Mouse (Mus musculus) c-Kit-positive CD71-positive TER-119-positive erythroid progenitor cells, embryonic 14.5 days (primary cell): ENCODE measurements around the gene Tbc1d10b.
"Not testable (repeated sequence)": the region's sequence is repeated elsewhere in the genome, so short reads cannot be mapped to it uniquely, and the experiment has no call there.

Experiments
- DNase-seq: peaks from one replicate; pipeline ENCODE4 v3.0.0-alpha.2; 2013; ENCODE audit warnings: low spot score

The Tbc1d10b gene

DNA sequence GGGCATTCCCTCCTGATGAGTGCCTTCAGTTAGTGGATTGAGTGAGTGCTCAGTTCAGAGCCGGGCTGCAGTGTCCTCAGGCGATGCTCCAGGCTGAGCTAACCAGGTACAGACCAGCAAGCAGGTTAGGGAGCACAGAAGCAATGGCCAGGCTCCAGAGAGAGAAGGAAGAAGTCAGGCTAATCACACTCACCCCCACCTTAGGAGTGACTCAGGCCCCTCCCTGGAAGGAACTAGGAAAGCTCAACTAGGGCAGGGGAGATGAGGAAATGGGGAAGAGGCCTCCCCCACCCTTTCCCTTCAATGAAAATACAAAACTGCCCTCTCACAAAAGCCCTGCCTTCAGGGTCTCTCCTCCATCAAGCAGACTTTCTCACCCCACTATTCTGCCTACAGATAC lies 1.7 kb downstream of the Tbc1d10b start:
- no peak for DNase-seq

DNA sequence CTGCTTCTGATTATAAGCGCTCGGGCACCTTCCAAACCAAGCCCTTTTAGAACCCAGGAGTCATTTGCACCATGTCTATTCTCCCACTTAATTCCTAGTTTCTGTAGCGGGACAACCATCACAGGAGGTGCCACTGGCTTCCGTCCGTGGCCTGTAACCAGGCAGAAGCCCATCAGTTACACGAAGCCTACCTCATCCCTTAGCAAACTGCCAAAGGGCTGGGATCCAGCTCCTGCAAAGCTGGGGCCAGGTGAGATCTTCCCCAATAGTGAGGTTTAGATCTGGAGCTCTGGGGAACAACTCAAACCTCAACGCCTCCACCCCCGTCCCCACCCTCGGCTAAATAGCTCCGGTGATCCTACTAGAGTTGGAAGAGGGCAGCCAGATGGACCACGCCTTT lies 11.8 kb downstream of the Tbc1d10b start:
- no peak for DNase-seq

DNA sequence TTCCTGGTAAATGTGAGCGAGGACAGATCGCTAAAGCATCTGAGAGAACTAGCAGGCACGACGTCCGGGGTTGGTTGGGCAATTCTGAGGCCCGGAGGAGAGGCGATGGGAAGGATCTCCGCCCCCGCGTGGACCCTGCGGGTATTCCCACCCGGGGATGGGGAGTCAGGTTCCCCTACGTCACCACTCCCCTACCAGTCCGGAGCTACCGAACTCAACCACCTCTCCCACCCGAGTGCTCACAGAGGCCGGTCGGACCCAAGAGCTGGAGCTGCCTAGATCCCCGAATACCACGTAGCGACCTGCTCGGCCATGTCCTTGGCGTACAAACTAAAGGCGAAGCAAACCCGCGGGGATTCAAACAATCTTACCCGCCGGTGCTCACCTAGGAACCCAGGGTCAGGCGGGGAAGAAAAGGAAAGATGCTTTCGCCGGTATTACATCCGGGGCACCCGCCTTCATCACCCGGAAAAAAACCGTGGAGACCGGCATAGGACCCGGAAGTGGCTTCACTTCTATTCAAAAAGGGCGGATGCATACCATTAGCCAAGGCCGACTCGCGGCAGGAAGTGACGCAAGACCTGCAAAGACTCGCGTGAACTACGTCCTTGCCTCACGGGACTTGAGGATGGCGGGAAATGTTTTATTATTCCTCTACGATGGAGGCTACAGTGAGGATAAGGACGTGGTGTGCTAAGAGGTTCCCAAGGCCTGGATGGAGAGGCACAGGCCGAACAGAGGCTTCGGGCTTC lies 12.5 kb downstream of the Tbc1d10b start, which contains the start of gene Cd2bp2:
Gene Cd2bp2 (minus strand): TSS at position 507 of the 752 bp plus-strand sequence.
- DNase-seq, result peak; percentile 96

GRCm38 (mm10) chr7:127194633-127195029 lies 13.6 kb downstream of the Tbc1d10b start:
- DNase-seq, result no peak

DNA sequence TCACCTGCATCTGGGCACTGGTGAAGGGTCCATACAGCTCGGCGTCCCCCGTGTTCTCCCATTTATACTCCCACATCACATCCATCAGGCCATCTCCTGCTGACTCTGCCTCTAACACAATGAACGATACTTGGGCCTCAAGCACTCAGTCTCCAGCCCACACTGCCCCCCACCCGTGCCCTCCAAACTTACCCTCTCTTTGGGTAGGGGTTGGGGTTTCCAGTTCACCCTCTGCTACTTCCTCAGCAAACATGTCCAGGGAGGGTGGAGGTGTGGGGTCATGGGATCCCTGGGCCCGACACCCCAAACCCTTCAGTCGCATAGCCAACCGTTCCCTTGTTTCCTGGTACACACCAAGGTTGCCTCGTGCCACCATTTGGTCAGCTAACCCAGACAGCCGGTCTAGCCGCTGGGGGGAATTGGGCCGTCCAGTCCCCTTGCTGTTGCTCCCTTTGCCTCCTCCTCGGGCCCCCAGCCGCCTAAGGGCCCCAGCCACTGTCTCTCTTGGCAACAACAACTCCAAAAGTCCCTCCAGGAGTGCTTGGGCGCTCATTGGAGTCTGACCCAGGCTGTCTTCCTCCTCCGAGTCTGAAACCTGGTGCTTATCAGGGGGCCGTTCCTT lies 14.1 kb downstream of the Tbc1d10b start:
- no peak for DNase-seq

DNA sequence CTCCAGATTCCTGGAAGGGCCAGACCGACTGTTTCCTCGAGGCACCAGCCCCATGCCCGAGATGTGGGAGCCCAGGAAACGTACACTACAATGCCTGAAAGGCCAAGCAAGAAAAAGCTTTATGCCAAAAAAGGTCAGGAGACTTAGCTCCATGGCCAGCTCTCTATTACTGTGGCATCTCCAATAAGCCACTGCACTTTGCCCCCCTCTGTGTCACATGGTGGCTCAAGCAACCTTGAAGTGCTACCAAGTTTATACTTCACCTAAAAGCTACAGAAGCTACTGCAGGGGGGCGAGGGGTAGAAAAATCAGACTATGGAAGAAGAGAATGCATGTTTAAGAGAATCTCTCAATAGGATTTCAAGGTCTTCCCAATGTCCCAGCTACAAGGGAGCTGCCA lies 15.3 kb downstream of the Tbc1d10b start:
- no peak for DNase-seq

DNA sequence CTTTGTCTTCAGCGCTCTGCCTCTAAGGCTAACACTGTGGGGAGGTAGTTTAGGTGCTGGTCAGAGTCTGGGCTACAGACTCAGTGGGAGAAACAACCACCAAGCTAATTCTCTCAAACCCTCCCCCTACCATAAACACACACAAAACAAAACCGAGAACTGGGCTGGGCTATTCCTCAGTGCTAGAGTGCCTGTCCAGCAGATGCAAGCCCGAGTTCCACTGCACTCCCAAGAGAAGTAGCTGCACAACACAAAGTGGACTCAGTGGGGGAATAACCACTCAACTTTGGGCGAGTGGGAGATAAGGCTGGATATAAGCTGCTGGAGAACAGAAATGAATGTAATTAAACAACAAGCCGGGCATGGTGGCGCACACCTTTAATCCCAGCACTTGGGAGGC lies 17.6 kb downstream of the Tbc1d10b start:
- no peak for DNase-seq

DNA sequence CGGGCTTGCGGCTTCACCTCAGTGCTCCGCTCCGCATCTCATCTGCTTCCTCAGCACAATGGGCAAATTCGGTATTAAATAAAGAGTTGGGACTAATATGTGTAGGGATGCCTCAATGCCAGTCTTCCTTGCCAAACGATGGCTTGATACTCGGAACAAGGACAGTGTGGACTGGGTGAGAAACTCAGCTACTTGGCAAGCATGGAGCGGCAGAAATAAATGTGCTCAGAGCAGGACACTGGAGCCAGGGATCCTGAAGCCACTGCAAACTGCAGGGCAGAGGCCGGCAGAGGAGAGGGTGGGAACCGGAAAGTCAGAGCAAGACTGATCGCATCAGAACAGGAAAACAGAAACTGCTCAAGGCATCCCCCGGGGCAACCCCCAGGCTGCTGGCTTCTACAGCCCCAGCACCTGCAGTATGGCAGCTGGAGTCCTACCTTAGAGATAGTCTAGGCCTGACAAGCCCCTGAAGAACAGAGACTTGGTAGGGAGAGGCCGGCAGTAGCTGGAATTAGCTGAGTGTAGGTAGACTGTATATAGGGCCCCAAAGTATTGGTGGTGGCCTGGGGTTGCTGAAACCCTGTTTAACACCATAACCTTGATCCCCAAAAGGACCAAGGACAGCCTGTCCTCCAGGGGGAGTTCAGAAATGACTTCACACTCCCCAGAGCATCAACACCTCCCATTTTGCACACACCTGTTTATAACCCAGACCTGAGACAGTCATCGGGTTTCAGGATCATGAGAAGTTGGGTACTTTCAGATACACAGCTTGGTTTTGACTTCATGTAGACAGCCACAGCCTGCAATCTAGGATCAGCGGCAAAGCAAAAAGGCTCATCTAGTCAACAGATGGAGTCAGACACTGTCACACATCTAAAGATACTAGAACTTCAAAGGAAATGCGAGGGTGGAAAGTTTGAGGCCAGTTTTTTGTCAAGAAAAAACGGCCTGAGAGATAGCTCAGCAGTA lies 19.7 kb downstream of the Tbc1d10b start:
- DNase-seq, result no peak

- no peak for DNase-seq
These were observed 20.9 kb downstream of the Tbc1d10b start for GRCm38 (mm10) chr7:127187351-127187750.

DNA sequence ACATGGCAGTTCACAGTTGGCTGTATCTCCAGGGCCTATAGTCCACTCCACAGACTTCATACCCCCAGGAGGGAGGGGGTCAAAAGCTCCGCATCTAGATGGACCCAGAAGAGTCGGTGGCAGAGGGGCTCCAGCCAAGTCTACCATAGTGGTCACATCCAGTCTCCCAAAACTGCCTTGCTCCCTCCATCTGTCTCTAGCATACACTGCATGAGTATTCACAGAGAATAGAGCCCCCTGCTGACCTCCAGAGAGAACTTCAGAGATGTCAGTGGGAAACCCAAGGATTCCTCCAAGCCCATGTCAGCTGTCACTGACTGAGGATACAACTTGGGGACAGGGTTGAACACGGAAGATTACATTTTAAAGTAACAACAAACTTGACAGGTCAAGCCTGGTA lies 22.7 kb downstream of the Tbc1d10b start:
- DNase-seq, result peak; percentile 40

- DNase-seq, result no peak
These were observed 23.5 kb downstream of the Tbc1d10b start for GRCm38 (mm10) chr7:127184720-127185119.

DNA sequence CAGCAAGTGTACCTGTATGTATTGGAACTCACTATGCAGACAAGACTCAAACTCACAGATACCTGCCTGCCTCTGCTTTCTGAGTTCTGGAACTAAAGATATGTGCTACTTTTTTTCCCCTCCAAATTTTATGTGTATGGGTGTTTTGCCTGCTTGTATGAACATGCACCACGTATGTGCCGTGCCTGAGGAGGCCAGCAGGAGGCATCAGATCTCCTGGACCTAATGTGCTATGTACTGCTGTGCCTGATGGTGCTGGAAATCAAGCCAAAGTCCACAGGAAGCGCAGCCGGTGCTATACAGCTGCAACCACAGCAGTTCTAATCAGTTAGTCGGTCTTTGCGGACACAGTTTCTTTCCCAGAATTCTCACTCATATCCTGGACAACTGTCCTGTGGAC lies 24.4 kb downstream of the Tbc1d10b start:
- DNase-seq, result peak; percentile 50

- DNase-seq, result peak; percentile 56
These were observed 24.9 kb downstream of the Tbc1d10b start for GRCm38 (mm10) chr7:127183345-127183744.

DNA sequence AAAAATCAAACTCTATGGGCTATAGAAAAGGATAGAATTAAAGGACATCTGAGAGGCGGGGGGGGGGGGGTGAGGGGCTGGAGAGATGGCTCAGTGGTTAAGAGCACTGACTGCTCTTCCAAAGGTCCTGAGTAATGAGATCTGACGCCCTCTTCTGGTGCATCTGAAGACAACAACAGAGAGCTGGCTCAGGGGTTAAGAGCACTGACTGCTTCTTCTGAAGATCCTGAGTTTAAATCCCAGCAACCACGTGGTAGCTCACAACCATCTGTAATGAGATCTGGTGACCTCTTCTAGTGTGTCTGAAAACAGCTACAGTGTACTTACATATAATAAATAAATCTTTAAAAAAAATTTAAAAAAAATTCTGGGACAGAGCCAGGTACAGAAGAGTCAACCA lies 26.5 kb downstream of the Tbc1d10b start:
- DNase-seq, result not testable (repeated sequence)

GRCm38 (mm10) chr7:127180783-127181182 lies 27.5 kb downstream of the Tbc1d10b start:
- DNase-seq, result no peak

GRCm38 (mm10) chr7:127176937-127177336 lies 31.3 kb downstream of the Tbc1d10b start:
- no peak for DNase-seq

- DNase-seq, result no peak
These were observed 41.8 kb downstream of the Tbc1d10b start for GRCm38 (mm10) chr7:127166501-127166900.

- no peak for DNase-seq
These were observed 42.4 kb downstream of the Tbc1d10b start for GRCm38 (mm10) chr7:127165607-127166493.

GRCm38 (mm10) chr7:127164002-127164401 lies 44.3 kb downstream of the Tbc1d10b start:
- no peak for DNase-seq

- no peak for DNase-seq
These were observed 45.7 kb downstream of the Tbc1d10b start for GRCm38 (mm10) chr7:127162546-127162945.

GRCm38 (mm10) chr7:127157548-127157947 lies 50.7 kb downstream of the Tbc1d10b start:
- no peak for DNase-seq
